Mouse (Mus musculus) spleen, adult 2 months (tissue): ENCODE data around the gene Nbas.

Source experiments
- CTCF ChIP-seq: fragments of 200-500 bp; IDR thresholded peaks from 2 replicates; pipeline ENCODE4 v1.5.1; 2011; ENCODE audit warnings: mild to moderate bottlenecking, inconsistent platforms; ENCODE audit not compliant: insufficient read depth, insufficient read length, insufficient replicate concordance; ENCODE audit errors: extremely low read depth
- POLR2A ChIP-seq: fragments of 200-500 bp; IDR thresholded peaks from 2 replicates; pipeline ENCODE4 v1.6.1; 2011; ENCODE audit warnings: low read depth, low read length, inconsistent platforms

GRCm38 (mm10) chr12:13602414-13602813 lies 333.5 kb downstream of the Nbas start:
- TF ChIP-seq CTCF = no peak
- TF ChIP-seq POLR2A = no peak
